Mouse (Mus musculus): ENCODE measurements around the gene Tgds.

DNA sequence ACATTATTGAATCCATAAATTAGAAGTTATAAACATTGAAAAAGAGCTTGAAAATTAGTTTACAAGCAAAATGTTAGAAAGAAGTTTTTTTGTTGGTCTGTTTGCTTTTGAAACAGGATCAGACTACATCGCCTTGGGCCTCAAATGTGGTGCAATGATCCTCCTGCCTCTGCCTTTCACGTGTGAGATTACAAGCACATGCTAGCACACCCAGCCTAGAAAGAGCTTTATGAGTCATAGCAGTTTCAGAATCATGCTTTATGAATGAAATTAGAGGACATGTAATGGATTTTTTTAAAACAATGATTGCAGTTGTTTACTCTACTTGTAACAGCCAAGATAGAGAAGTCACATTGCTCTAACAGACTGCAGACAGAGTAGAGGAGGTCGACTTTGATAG is 29.2 kb upstream of the Tgds start:
- no peak for TF ChIP-seq POLR2A (IDR thresholded peaks at IDR 0.05; ENCODE audit: extremely low read depth, insufficient read depth, low read length)
- TF ChIP-seq CTCF (IDR thresholded peaks at IDR 0.05; ENCODE audit: extremely low read depth, insufficient read depth, low read length): no peak
